Mouse (Mus musculus) spleen, adult 2 months (tissue): ENCODE measurements around the gene Scarb2. TPM values are rescaled to one million over a fixed set of nuclear protein-coding genes. Genes with fewer than 3 reads are reported as not detected.

ENCODE experiments used
- DNase-seq, 2 experiments: peaks; one replicate each; pipeline versions ENCODE4 v3.0.0 to v3.0.0-alpha.2; 2012 to 2021; ENCODE audit warnings: low spot score in 2 of 2, low read depth in 1 of 2
- H3K27ac ChIP-seq: fragments of 200-500 bp; 2 replicates; pipeline ENCODE4 v1.5.1; 2012; ENCODE audit warnings: low read length, inconsistent platforms; ENCODE audit not compliant: insufficient read depth
- H3K27me3 ChIP-seq: fragments of 200-500 bp; 2 replicates; pipeline ENCODE4 v1.6.1; 2012; ENCODE audit warnings: mild to moderate bottlenecking, moderate library complexity, low read length, inconsistent platforms; ENCODE audit not compliant: control insufficient read depth, insufficient read depth
- H3K36me3 ChIP-seq: fragments of 200-500 bp; 2 replicates; pipeline ENCODE4 v1.6.1; 2012; ENCODE audit warnings: mild to moderate bottlenecking, low read length, inconsistent platforms; ENCODE audit not compliant: control insufficient read depth, insufficient read depth
- H3K4me1 ChIP-seq: fragments of 200-500 bp; 2 replicates; pipeline ENCODE4 v1.6.1; 2011; ENCODE audit warnings: inconsistent platforms; ENCODE audit not compliant: control insufficient read depth, insufficient read depth, insufficient read length
- H3K4me3 ChIP-seq: fragments of 200-500 bp; 2 replicates; pipeline ENCODE4 v1.5.1; 2011; ENCODE audit warnings: mild to moderate bottlenecking, inconsistent platforms; ENCODE audit not compliant: insufficient read depth, insufficient read length; ENCODE audit errors: extremely low read depth
- CTCF ChIP-seq: fragments of 200-500 bp; IDR thresholded peaks from 2 replicates; pipeline ENCODE4 v1.5.1; 2011; ENCODE audit warnings: mild to moderate bottlenecking, inconsistent platforms; ENCODE audit not compliant: insufficient read depth, insufficient read length, insufficient replicate concordance; ENCODE audit errors: extremely low read depth
- POLR2A ChIP-seq: fragments of 200-500 bp; IDR thresholded peaks from 2 replicates; pipeline ENCODE4 v1.6.1; 2011; ENCODE audit warnings: low read depth, low read length, inconsistent platforms
- WGBS: fragments of 180-500 bp; shearing (Covaris S2); methylation state at CpG from one replicate; pipeline ENCODE4 v1.1.7; 2018; 5-methylcytosine and 5-hydroxymethylcytosine counted together
- polyA plus RNA-seq: library from polyadenylated mRNA; depleted of rRNA; stranded (reverse); fragments of >200 nt; gene quantifications from 2 replicates; pipeline ENCODE4 v1.2.3, GENCODE M21; 2012

The Scarb2 gene
- polyA plus RNA-seq, 1 experiment = 16.0 TPM

- Histone ChIP-seq H3K36me3 (peaks cover 2% of the 10 kb centered on the region; the same call in 1 of the 2 replicates), H3K4me1 (no peaks in the 10 kb centered on the region), H3K27me3 (no peaks in the 10 kb centered on the region), H3K4me3 (no peak overlapping the region), H3K27ac (no peak overlapping the region)
- no peak for DNase-seq
- 76% methylated on average over 9 of the region's 9 CpGs for WGBS
- TF ChIP-seq POLR2A = no peak
Measured at GRCm38 (mm10) chr5:92409361-92410155, 97.1 kb downstream of the Scarb2 start.

DNA sequence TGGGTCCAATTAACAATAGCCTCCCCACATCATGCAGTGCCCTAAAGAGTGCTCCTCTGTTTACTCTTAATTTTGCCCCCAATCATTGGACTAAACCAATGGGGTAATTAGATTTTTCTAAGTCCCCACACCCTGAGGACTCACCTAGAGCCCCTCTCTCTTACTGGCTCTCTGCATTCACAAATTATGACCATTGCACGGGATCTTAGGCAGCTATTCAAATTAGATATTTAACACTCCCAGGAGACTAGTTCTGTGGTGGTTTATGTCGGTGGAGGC, 102.3 kb downstream of the Scarb2 start:
- Histone ChIP-seq H3K4me1 (no peaks in the 10 kb centered on the region), H3K36me3 (no peaks in the 10 kb centered on the region), H3K27ac (no peak overlapping the region), H3K27me3 (no peaks in the 10 kb centered on the region), H3K4me3 (no peak overlapping the region)
- no peak for DNase-seq
- 64% methylated on average over 2 of the region's 2 CpGs for WGBS
- TF ChIP-seq POLR2A (no peak), CTCF (no peak)

DNA sequence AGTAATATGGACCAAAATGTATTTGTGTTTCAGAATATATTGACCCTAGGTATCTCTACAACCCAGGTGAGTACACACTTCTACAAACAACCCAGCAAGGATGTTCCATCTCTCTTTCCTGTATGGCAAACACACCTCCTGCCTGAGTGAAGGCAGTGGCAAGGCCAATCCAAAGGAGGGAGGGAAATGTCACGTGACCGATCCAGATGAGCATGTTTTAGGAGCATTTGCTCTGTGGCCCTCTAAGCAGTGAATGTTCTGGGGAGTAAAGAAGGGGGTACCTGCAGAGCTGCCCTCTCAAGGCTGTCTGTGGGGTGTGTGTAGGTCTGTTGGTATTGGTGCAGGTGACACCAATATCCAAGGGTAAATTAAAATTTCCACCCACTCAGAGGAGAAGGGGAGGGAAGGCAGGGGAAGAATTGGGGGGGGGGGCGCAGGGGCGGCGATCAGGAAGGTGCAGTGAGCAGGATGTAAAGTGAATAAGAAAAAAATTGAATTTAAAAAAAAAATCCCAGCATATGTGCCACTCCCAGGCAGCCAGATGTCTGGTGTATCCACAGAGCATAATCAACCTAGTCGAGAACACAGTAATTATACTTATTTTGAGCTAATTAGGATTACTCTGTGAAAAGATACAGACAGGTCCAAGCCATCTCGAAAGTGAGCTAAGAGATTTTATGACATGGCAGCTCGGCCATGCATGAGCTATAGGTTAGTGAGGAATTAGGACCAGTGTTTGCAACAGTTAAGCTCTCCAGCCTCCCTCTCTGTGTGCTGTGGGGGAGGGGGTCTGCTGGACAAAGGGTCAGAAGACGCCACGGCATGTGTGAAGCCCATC, 102.9 kb downstream of the Scarb2 start:
- Histone ChIP-seq H3K36me3 (no peaks in the 10 kb centered on the region), H3K27ac (no peak overlapping the region), H3K4me1 (no peaks in the 10 kb centered on the region), H3K4me3 (no peak overlapping the region), H3K27me3 (no peaks in the 10 kb centered on the region)
- TF ChIP-seq POLR2A = no peak
- TF ChIP-seq CTCF = no peak
- DNase-seq = no peak
- WGBS = 90% methylated on average over 10 of the region's 10 CpGs

DNA sequence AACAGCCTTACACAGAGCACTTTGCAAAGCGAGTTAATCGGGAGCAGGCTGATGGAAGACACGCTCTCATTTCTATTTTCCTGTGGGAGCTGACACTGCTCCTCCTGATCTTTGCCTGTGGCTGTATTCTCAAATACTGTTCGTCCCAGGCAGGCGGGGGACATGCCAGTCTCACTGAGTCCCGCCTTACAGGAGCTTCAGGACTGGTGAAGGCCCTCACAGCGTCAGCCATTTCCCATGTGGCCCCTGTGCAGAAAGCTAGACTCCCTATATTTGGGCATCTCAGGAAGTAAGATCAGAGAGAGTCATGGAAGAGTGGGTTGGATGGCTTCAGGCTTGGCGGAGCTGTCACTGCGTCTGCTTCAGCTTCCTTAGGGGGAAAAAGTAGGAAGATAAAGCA, 103.8 kb downstream of the Scarb2 start:
- no peak overlapping the region for H3K27ac ChIP-seq
- H3K36me3 ChIP-seq = no peaks in the 10 kb centered on the region
- TF ChIP-seq POLR2A (no peak), CTCF (no peak)
- no peaks in the 10 kb centered on the region for H3K4me1 ChIP-seq
- no peaks in the 10 kb centered on the region for H3K27me3 ChIP-seq
- H3K4me3 ChIP-seq = no peak overlapping the region
- DNase-seq = no peak
- 76% methylated on average over 9 of the region's 9 CpGs for WGBS

- DNase-seq = peak; percentile 50 to 76
- Histone ChIP-seq H3K27ac (no peak overlapping the region), H3K27me3 (no peaks in the 10 kb centered on the region), H3K4me1 (no peaks in the 10 kb centered on the region), H3K4me3 (no peak overlapping the region), H3K36me3 (no peaks in the 10 kb centered on the region)
- no peak for TF ChIP-seq POLR2A
- TF ChIP-seq CTCF = peak; percentile 77; the same call in 1 of the 2 replicates
- 19% methylated on average over 5 of the region's 5 CpGs for WGBS
Measured at GRCm38 (mm10) chr5:92398153-92398552, 108.5 kb downstream of the Scarb2 start.

DNA sequence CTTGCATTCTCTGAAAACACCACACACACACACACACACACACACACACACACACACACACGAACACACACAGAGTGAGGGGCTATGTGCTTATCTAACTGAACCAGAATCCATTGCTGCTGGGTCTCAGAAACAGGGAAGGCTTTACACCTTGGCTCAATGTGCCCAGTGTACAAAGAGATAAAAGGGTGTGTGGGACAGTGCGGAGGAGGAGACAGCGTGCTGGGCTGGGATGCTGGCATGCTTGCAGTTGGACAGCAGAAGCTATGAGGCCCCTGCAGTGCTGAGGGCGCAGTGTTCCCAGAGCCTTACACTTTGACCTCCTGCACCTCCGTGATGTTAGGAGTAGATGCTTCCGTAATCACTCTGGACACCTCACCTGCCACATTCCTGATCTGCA, 110.2 kb downstream of the Scarb2 start:
- Histone ChIP-seq H3K4me3 (no peak overlapping the region), H3K27me3 (no peaks in the 10 kb centered on the region), H3K27ac (no peak overlapping the region), H3K36me3 (no peaks in the 10 kb centered on the region), H3K4me1 (no peaks in the 10 kb centered on the region)
- TF ChIP-seq POLR2A (no peak), CTCF (no peak)
- no peak for DNase-seq
- 82% methylated on average over 6 of the region's 6 CpGs for WGBS

DNA sequence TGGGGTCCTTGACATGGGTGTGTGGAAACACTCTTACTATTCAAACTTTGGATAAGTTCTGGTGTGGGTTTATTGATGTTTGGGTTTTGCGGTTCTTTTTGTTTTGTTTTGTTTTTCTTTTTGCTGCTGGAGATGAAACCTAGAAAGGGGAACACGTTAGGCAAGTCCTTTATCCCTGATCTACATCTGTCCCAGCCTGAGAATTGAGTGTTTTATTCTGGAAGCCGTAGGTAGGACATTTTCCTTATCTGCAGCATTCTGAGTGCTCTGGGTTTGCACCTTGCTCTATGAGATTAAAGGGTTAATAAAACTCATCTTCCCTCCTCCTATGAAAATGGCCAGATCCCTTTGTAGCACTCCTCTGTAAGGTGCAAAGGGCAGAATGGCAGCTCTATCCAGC, 110.9 kb downstream of the Scarb2 start:
- no peaks in the 10 kb centered on the region for H3K27me3 ChIP-seq
- H3K4me1 ChIP-seq = no peaks in the 10 kb centered on the region
- no peaks in the 10 kb centered on the region for H3K36me3 ChIP-seq
- H3K27ac ChIP-seq = no peak overlapping the region
- no peak overlapping the region for H3K4me3 ChIP-seq
- WGBS = 81% methylated on average over 3 of the region's 3 CpGs
- DNase-seq = no peak
- TF ChIP-seq CTCF = no peak
- TF ChIP-seq POLR2A = no peak
